Comparison of ENCODE assay signal across 27 mouse cellular contexts in the genomic region with DNA sequence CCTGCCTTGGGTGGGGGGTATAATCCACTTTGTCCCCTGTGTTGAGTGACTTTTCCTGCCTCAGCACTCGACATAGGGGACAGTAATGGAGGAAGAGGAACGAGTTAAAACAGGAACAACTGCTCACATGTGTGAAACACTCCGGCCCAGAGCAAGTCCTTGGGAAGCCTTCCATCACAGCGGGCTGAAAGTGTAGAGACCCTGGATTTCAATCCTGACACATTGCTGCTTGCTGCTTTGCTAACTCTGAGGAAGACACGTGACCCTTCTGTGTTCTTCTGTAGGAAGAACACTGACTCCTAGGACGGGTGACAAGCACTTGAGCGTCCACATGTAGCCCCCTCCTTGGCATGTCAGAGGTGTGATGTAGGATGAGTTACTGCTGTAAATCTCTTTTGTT. TPM values are rescaled to one million over a fixed set of nuclear protein-coding genes. Genes with fewer than 3 reads are reported as not detected.
A peak's percentile ranks its signal among the peaks of the same experiment; 100 is the strongest.
DNase-seq lines count a peak whose midpoint lies in the region; ATAC-seq and TF ChIP-seq lines count a peak whose summit lies in the region.
"Had no signal": no experiment of that assay in that cellular context is flagged by ENCODE, and none has a peak within 500 bp of the region (broad histone marks: within the 10 kb centered on the region; RNA-seq: fewer than 3 reads in every experiment).

No protein-coding gene starts in this region.

- intact Hi-C loops in heart, postnatal 25 days (cut with DNase I) = loop anchor here (5.0 kb wide), 1 partner anchor 33 kb away; no protein-coding TSS in a partner anchor
- intact Hi-C loops in left cerebral cortex, postnatal 36 days (cut with DNase I) = no loop called here

- no peaks in the 10 kb centered on the region for H3K9me3 ChIP-seq in heart, embryonic 13.5 days
- H3K9me3 ChIP-seq in kidney, embryonic 16.5 days (ENCODE audit: low read length) = no peaks in the 10 kb centered on the region
- H3K9me3 ChIP-seq in embryonic facial prominence, embryonic 13.5 days = no peaks in the 10 kb centered on the region
- no peaks in the 10 kb centered on the region for H3K9me3 ChIP-seq in stomach, embryonic 14.5 days (ENCODE audit: control insufficient read depth, low read depth, low read length)
- no peaks in the 10 kb centered on the region for H3K9me3 ChIP-seq in liver, postnatal 0 days (ENCODE audit: low read length)
- H3K9me3 ChIP-seq: embryonic facial prominence, embryonic 15.5 days; heart, embryonic 12.5 days; hindbrain, embryonic 10.5 days; intestine, embryonic 15.5 days; limb, embryonic 12.5 days; midbrain, embryonic 12.5 days had no signal

- WGBS in heart, embryonic 13.5 days = 71% methylated on average over 7 of the region's 7 CpGs
- WGBS in kidney, embryonic 16.5 days = 72% methylated on average over 7 of the region's 7 CpGs
- 77% methylated on average over 7 of the region's 7 CpGs for WGBS in embryonic facial prominence, embryonic 13.5 days
- 81% methylated on average over 7 of the region's 7 CpGs for WGBS in stomach, embryonic 14.5 days
- WGBS in liver, postnatal 0 days (ENCODE audit: insufficient replicate concordance) = 70% methylated on average over 7 of the region's 7 CpGs

- no peak for TF ChIP-seq EP300 in liver, postnatal 0 days (IDR thresholded peaks at IDR 0.05; ENCODE audit: low read depth)

- H3K4me1 ChIP-seq in heart, embryonic 13.5 days = peaks cover 47% of the 10 kb centered on the region
- H3K4me1 ChIP-seq in kidney, embryonic 16.5 days (ENCODE audit: insufficient read depth, low read length) = peaks cover 22% of the 10 kb centered on the region
- peaks cover 31% of the 10 kb centered on the region for H3K4me1 ChIP-seq in embryonic facial prominence, embryonic 13.5 days
- peaks cover 9% of the 10 kb centered on the region; the same call in 1 of the 2 replicates for H3K4me1 ChIP-seq in stomach, embryonic 14.5 days (ENCODE audit: control insufficient read depth, insufficient read depth, low read length)
- H3K4me1 ChIP-seq in liver, postnatal 0 days (ENCODE audit: insufficient read depth) = no peaks in the 10 kb centered on the region

- H3K4me2 ChIP-seq in heart, embryonic 13.5 days = no peak overlapping the region
- no peak overlapping the region for H3K4me2 ChIP-seq in kidney, embryonic 16.5 days (replicated peaks; ENCODE audit: low read depth, low read length)
- no peak overlapping the region for H3K4me2 ChIP-seq in embryonic facial prominence, embryonic 13.5 days
- no peak overlapping the region for H3K4me2 ChIP-seq in stomach, embryonic 14.5 days (replicated peaks; ENCODE audit: low read depth, low read length)
- no peak overlapping the region for H3K4me2 ChIP-seq in liver, postnatal 0 days (ENCODE audit: low read depth, low read length)
- H3K4me2 ChIP-seq: embryonic facial prominence, embryonic 15.5 days; heart, embryonic 12.5 days; intestine, embryonic 15.5 days; limb, embryonic 12.5 days; liver, embryonic 11.5 days; midbrain, embryonic 12.5 days had no signal

- no peak for DNase-seq in heart, postnatal 25 days (ENCODE audit: low spot score)
- DNase-seq in kidney, postnatal 10 days = no peak
- no peak for DNase-seq in liver, postnatal 0 days
- no peak for DNase-seq in left cerebral cortex, postnatal 36 days (ENCODE audit: low spot score in 2 of 2)
- DNase-seq: cerebellum, adult 11-12 months; cerebellum, postnatal 10 days; gastrocnemius, postnatal 14 days; kidney, postnatal 14 days; lung, postnatal 10 days; thymus, postnatal 25 days had no signal

- H3K4me3 ChIP-seq in heart, embryonic 13.5 days = no peak overlapping the region
- H3K4me3 ChIP-seq in kidney, embryonic 16.5 days (ENCODE audit: low read length) = no peak overlapping the region
- H3K4me3 ChIP-seq in embryonic facial prominence, embryonic 13.5 days = no peak overlapping the region
- H3K4me3 ChIP-seq in stomach, embryonic 14.5 days (ENCODE audit: low read depth, low read length) = no peak overlapping the region
- H3K4me3 ChIP-seq in liver, postnatal 0 days (ENCODE audit: low read depth, low read length) = no peak overlapping the region
- H3K4me3 ChIP-seq: embryonic facial prominence, embryonic 15.5 days; heart, embryonic 12.5 days; hindbrain, embryonic 10.5 days; intestine, embryonic 15.5 days; layer of hippocampus, adult 2 months; limb, embryonic 12.5 days; midbrain, embryonic 12.5 days had no signal

- no peak for ATAC-seq in heart, embryonic 13.5 days (ENCODE audit: extremely low read depth, insufficient number of reproducible peaks, low FRiP score, low TSS enrichment)
- ATAC-seq in kidney, embryonic 16.5 days (ENCODE audit: low FRiP score, low TSS enrichment) = 0 out of 2 replicates have a peak, but pooled peaks have one; percentile 3
- ATAC-seq in embryonic facial prominence, embryonic 13.5 days (ENCODE audit: insufficient number of reproducible peaks, insufficient read depth, low FRiP score, low TSS enrichment, low read depth) = no peak
- no peak for ATAC-seq in stomach, embryonic 14.5 days (ENCODE audit: insufficient number of reproducible peaks, insufficient read depth, low FRiP score, low read depth)
- ATAC-seq in liver, postnatal 0 days = no peak
- ATAC-seq: forebrain, embryonic 14.5 days; hindbrain, embryonic 16.5 days had no signal

- peak overlapping the region; percentile 66; the same call in 1 of the 2 replicates for H3K27ac ChIP-seq in heart, embryonic 13.5 days (replicated peaks)
- peak overlapping the region; percentile 90 for H3K27ac ChIP-seq in kidney, embryonic 16.5 days (ENCODE audit: low read length)
- peak overlapping the region; percentile 57; the same call in 1 of the 2 replicates for H3K27ac ChIP-seq in embryonic facial prominence, embryonic 13.5 days
- peak overlapping the region; percentile 3; the same call in 1 of the 2 replicates for H3K27ac ChIP-seq in stomach, embryonic 14.5 days (ENCODE audit: low read length)
- no peak overlapping the region for H3K27ac ChIP-seq in liver, postnatal 0 days (ENCODE audit: low read depth)
- H3K27ac ChIP-seq: embryonic facial prominence, embryonic 15.5 days; intestine, embryonic 15.5 days; layer of hippocampus, adult 2 months; limb, embryonic 12.5 days; midbrain, embryonic 12.5 days had no signal

- no peak for TF ChIP-seq CTCF in liver, postnatal 0 days (IDR thresholded peaks at IDR 0.05; ENCODE audit: low read depth)

- H3K27me3 ChIP-seq in heart, embryonic 13.5 days (replicated peaks) = no peaks in the 10 kb centered on the region
- no peaks in the 10 kb centered on the region for H3K27me3 ChIP-seq in kidney, embryonic 16.5 days (ENCODE audit: insufficient read depth, low read length)
- H3K27me3 ChIP-seq in embryonic facial prominence, embryonic 13.5 days = no peaks in the 10 kb centered on the region
- no peaks in the 10 kb centered on the region for H3K27me3 ChIP-seq in stomach, embryonic 14.5 days (ENCODE audit: control insufficient read depth, insufficient read depth, low read length)
- H3K27me3 ChIP-seq in liver, postnatal 0 days (ENCODE audit: insufficient read depth, low read length) = no peaks in the 10 kb centered on the region
- H3K27me3 ChIP-seq: embryonic facial prominence, embryonic 15.5 days; heart, embryonic 12.5 days; intestine, embryonic 15.5 days; midbrain, embryonic 12.5 days had no signal

- peaks cover 23% of the 10 kb centered on the region for H3K36me3 ChIP-seq in heart, embryonic 13.5 days
- H3K36me3 ChIP-seq in kidney, embryonic 16.5 days (ENCODE audit: insufficient read depth, low read length) = no peaks in the 10 kb centered on the region
- 0 out of 2 replicates have a peak, but pooled peaks cover 5% of the 10 kb centered on the region for H3K36me3 ChIP-seq in embryonic facial prominence, embryonic 13.5 days
- H3K36me3 ChIP-seq in stomach, embryonic 14.5 days (ENCODE audit: control insufficient read depth, insufficient read depth, low read length) = no peaks in the 10 kb centered on the region
- H3K36me3 ChIP-seq in liver, postnatal 0 days (replicated peaks; ENCODE audit: insufficient read depth, low read length) = peaks cover 10% of the 10 kb centered on the region
- H3K36me3 ChIP-seq: embryonic facial prominence, embryonic 15.5 days; hindbrain, embryonic 10.5 days; intestine, embryonic 15.5 days; limb, embryonic 12.5 days; midbrain, embryonic 12.5 days had no signal

- H3K9ac ChIP-seq in heart, embryonic 13.5 days = no peak overlapping the region
- no peak overlapping the region for H3K9ac ChIP-seq in kidney, embryonic 16.5 days (replicated peaks; ENCODE audit: low read length)
- H3K9ac ChIP-seq in embryonic facial prominence, embryonic 13.5 days = no peak overlapping the region
- H3K9ac ChIP-seq in stomach, embryonic 14.5 days (replicated peaks; ENCODE audit: low read depth, low read length) = no peak overlapping the region
- no peak overlapping the region for H3K9ac ChIP-seq in liver, postnatal 0 days (replicated peaks)
- H3K9ac ChIP-seq: embryonic facial prominence, embryonic 15.5 days; heart, embryonic 12.5 days; intestine, embryonic 15.5 days; limb, embryonic 12.5 days; midbrain, embryonic 12.5 days had no signal

RNA-seq across cellular contexts. Expression of gene Nt5dc3, which starts 36.3 kb away (rescaled TPM):
- polyA plus RNA-seq in heart, embryonic 13.5 days (2015; fragmentation: Nextera tagmentation; extraction: Ambion mirVana) = 1.9 and 2.1 TPM in 2 replicates
- total RNA-seq in heart, postnatal 25 days (2021) = 10 to 100 TPM; 30.2 to 36.5 TPM
- 1.4 and 1.7 TPM in 2 replicates for polyA plus RNA-seq in kidney, embryonic 16.5 days (2015; fragmentation: Nextera tagmentation; extraction: Ambion mirVana)
- polyA plus RNA-seq in embryonic facial prominence, embryonic 13.5 days (2015; fragmentation: Nextera tagmentation; extraction: Ambion mirVana) = 1.3 and 1.5 TPM in 2 replicates
- 2.1 and 2.2 TPM in 2 replicates for polyA plus RNA-seq in stomach, embryonic 14.5 days (2014; fragmentation: Nextera tagmentation; extraction: Ambion mirVana)
- 0.40 and 0.51 TPM in 2 replicates for polyA plus RNA-seq in liver, postnatal 0 days (2015; fragmentation: Nextera tagmentation; extraction: Ambion mirVana)
- total RNA-seq in left cerebral cortex, postnatal 36 days (2021) = 10 to 100 TPM; 79.4 to 82.5 TPM

RNA-seq across cellular contexts. Expression of gene Gm49358, which starts 51.4 kb away (rescaled TPM):
- not detected in 2 replicates for polyA plus RNA-seq in heart, embryonic 13.5 days (2015; fragmentation: Nextera tagmentation; extraction: Ambion mirVana)
- total RNA-seq in heart, postnatal 25 days (2021) = 10 to 100 TPM; 12.5 to 13.9 TPM
- polyA plus RNA-seq in kidney, embryonic 16.5 days (2015; fragmentation: Nextera tagmentation; extraction: Ambion mirVana) = not detected in 2 replicates
- polyA plus RNA-seq in embryonic facial prominence, embryonic 13.5 days (2015; fragmentation: Nextera tagmentation; extraction: Ambion mirVana) = not detected in 2 replicates
- 0.43 TPM in 1 of 2 replicates, not detected in the other for polyA plus RNA-seq in stomach, embryonic 14.5 days (2014; fragmentation: Nextera tagmentation; extraction: Ambion mirVana)
- not detected in 2 replicates for polyA plus RNA-seq in liver, postnatal 0 days (2015; fragmentation: Nextera tagmentation; extraction: Ambion mirVana)
- 10 to 100 TPM; 19.2 to 24.9 TPM for total RNA-seq in left cerebral cortex, postnatal 36 days (2021)
- total RNA-seq: monocyte, adult 5-6 weeks had no signal
- polyA plus RNA-seq: activated CD4-positive, CD25-positive, alpha-beta regulatory T cell, adult 4 months; C2C12; embryonic facial prominence, embryonic 15.5 days; forebrain, embryonic 14.5 days; heart, embryonic 12.5 days; hindbrain, embryonic 10.5 days; hindbrain, embryonic 16.5 days; intestine, embryonic 15.5 days; limb, embryonic 12.5 days; liver, embryonic 11.5 days; midbrain, embryonic 12.5 days had no signal
